Mouse (Mus musculus) C2C12 (cell line): ENCODE data around the gene Kank4. TPM values are rescaled to one million over a fixed set of nuclear protein-coding genes. Genes with fewer than 3 reads are reported as not detected.
"Not testable (repeated sequence)": the region's sequence is repeated elsewhere in the genome, so short reads cannot be mapped to it uniquely, and the experiment has no call there.

Experiments used
- H3K27me3 ChIP-seq: one replicate; pipeline ENCODE4 v1.6.1; 2011; ENCODE audit not compliant: control insufficient read depth, insufficient read depth, insufficient read length
- H3K36me3 ChIP-seq: one replicate; pipeline ENCODE4 v1.6.1; 2011; ENCODE audit not compliant: control insufficient read depth, insufficient read depth
- H3K4me3 ChIP-seq: one replicate; pipeline ENCODE4 v1.5.1; 2011; ENCODE audit warnings: mild to moderate bottlenecking, control low read depth; ENCODE audit not compliant: poor library complexity, insufficient read depth, severe bottlenecking
- H3K79me2 ChIP-seq: one replicate; pipeline ENCODE4 v1.6.1; 2011; ENCODE audit not compliant: control insufficient read depth, insufficient read depth
- H3K79me3 ChIP-seq: one replicate; pipeline ENCODE4 v1.6.1; 2011; ENCODE audit warnings: low read depth, control low read depth
- H3ac ChIP-seq: one replicate; pipeline ENCODE3; 2011; ENCODE audit warnings: low read depth; ENCODE audit not compliant: control insufficient read depth, insufficient read length
- CEBPB ChIP-seq: IDR thresholded peaks from one replicate; pipeline ENCODE4 v1.6.1; 2011; ENCODE audit warnings: low read depth, mild to moderate bottlenecking, control low read depth, moderate library complexity
- CTCF ChIP-seq: IDR thresholded peaks from one replicate; pipeline ENCODE4 v1.5.1; 2011; ENCODE audit not compliant: control insufficient read depth, insufficient read depth, insufficient read length
- FOSL1 ChIP-seq: IDR thresholded peaks from one replicate; pipeline ENCODE4 v1.8.0; 2011; ENCODE audit warnings: mild to moderate bottlenecking, low read length; ENCODE audit not compliant: poor library complexity, insufficient read depth, severe bottlenecking
- MAX ChIP-seq: IDR thresholded peaks from one replicate; pipeline ENCODE4 v1.6.1; 2011; ENCODE audit warnings: mild to moderate bottlenecking, control low read depth
- MYOD1 ChIP-seq: IDR thresholded peaks from one replicate; pipeline ENCODE4 v1.6.1; 2011; ENCODE audit warnings: low read depth; ENCODE audit not compliant: control insufficient read depth, insufficient read length
- MYOG ChIP-seq: IDR thresholded peaks from one replicate; pipeline ENCODE4 v1.6.1; 2011; ENCODE audit not compliant: control insufficient read depth, insufficient read length; ENCODE audit errors: extremely low read depth
- USF1 ChIP-seq: IDR thresholded peaks from one replicate; pipeline ENCODE4 v1.6.1; 2011; ENCODE audit warnings: low read depth, mild to moderate bottlenecking, control low read depth, moderate library complexity
- polyA plus RNA-seq: library from polyadenylated mRNA; unstranded; fragments of >200 nt; fragmentation: generic; extraction: Trizol; gene quantifications from one replicate; pipeline ENCODE4 v1.2.1, GENCODE M21; 2012; ENCODE audit warnings: missing spikeins

The Kank4 gene
- polyA plus RNA-seq, 1 experiment, result not detected

DNA sequence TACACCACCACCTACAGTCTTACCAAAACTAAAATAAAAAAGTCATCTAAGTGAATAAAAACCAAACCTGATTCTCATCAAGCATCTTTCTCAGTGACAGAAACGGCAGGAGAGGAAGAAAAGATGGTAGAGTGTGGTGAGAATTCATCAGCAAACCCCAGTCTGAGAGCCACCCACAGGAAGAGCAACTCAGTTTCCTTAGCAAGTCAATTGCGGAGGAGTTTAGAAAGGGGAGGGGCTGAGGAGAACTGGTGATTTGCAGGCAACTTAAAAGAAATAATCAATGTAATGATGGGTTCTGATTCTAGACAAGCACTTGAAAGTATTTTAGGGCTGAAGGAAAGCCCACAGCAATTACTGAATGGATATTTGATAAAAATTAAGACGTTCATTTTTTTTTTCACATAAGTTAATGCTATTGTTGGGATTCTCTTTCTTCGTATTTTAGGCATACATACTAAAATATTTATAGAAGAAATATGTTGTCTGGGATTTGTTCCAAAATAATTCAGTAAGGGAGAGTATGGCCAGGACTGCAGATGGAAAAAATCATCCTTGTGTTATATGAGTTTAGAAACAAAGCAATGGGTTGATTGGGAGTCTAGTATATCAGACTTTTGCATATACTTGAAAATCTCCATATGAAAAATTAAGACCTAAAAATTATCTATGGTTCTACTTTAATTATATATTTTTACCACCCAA, 41.0 kb upstream of the Kank4 start:
- Histone ChIP-seq H3ac (no peak overlapping the region), H3K36me3 (no peaks in the 10 kb centered on the region), H3K79me2 (no peaks in the 10 kb centered on the region), H3K27me3 (no peaks in the 10 kb centered on the region), H3K4me3 (no peak overlapping the region), H3K79me3 (no peaks in the 10 kb centered on the region)
- TF ChIP-seq MAX, result no peak
- no peak for TF ChIP-seq USF1
- TF ChIP-seq MYOD1, result no peak
- TF ChIP-seq MYOG, result no peak

DNA sequence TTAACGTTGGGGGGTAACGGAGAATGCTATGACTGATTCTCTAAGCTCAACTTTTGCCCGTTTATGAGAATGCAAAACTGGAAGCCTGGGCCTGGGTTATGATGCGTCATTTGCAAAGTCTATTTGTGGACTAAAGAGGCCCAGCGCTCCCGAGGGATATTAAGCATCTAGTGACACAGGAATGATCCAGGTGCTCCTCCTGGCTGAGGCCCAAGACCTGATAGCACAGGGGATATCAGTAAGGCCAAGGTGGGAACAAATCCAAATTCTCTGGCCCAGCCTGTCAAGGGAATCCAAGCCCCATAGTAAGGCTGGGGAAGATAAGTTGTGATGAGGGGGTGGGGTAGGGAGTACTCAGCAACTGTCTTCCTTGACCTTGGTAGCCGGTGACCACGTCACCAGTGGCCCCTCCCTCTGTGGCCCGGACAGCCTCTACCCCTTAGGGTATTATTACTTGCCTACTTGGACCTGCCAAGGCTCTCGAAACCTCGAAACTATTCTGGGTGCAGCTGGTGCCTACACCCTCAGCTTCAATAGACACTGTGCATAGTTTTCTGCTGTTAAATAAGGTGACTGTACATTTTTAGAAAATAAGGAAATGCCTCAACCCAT, 39.8 kb upstream of the Kank4 start:
- no peak overlapping the region for H3ac ChIP-seq
- H3K79me3 ChIP-seq, result no peaks in the 10 kb centered on the region
- no peak overlapping the region for H3K4me3 ChIP-seq
- no peak for TF ChIP-seq CEBPB
- no peak for TF ChIP-seq CTCF
- H3K79me2 ChIP-seq, result no peaks in the 10 kb centered on the region
- no peaks in the 10 kb centered on the region for H3K27me3 ChIP-seq
- no peaks in the 10 kb centered on the region for H3K36me3 ChIP-seq

- no peaks in the 10 kb centered on the region for H3K79me3 ChIP-seq
- no peak overlapping the region for H3K4me3 ChIP-seq
- no peak for TF ChIP-seq MYOG
- TF ChIP-seq FOSL1, result no peak
- no peak for TF ChIP-seq CEBPB
- TF ChIP-seq CTCF, result no peak
- TF ChIP-seq MAX, result no peak
- no peak for TF ChIP-seq MYOD1
- no peak for TF ChIP-seq USF1
- H3K27me3 ChIP-seq, result no peaks in the 10 kb centered on the region
- H3K36me3 ChIP-seq, result no peaks in the 10 kb centered on the region
- H3ac ChIP-seq, result no peak overlapping the region
- no peaks in the 10 kb centered on the region for H3K79me2 ChIP-seq
These were observed 36.6 kb upstream of the Kank4 start for GRCm38 (mm10) chr4:98853926-98854325.

DNA sequence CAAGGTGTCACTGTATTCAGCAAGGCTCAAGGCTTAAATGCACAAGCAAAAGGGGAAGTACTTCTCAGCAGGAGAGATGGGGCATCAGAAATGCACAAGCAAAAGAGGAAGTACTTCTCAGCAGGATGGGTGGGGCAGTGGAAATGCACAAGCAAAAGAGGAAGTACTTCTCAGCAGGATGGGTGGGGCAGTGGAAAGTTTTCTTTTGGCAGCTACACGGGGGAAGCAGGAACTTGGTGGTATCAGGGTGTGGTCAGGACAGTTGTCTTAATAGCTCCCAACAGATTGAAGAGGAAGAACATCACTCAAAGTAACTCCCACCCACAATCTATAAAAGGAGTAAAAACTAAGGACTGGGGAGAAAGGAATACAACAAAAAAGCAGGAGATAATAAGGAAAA, 33.1 kb upstream of the Kank4 start:
- not testable (repeated sequence) for H3K79me3 ChIP-seq, H3K36me3 ChIP-seq, H3ac ChIP-seq, H3K27me3 ChIP-seq, H3K79me2 ChIP-seq, H3K4me3 ChIP-seq

DNA sequence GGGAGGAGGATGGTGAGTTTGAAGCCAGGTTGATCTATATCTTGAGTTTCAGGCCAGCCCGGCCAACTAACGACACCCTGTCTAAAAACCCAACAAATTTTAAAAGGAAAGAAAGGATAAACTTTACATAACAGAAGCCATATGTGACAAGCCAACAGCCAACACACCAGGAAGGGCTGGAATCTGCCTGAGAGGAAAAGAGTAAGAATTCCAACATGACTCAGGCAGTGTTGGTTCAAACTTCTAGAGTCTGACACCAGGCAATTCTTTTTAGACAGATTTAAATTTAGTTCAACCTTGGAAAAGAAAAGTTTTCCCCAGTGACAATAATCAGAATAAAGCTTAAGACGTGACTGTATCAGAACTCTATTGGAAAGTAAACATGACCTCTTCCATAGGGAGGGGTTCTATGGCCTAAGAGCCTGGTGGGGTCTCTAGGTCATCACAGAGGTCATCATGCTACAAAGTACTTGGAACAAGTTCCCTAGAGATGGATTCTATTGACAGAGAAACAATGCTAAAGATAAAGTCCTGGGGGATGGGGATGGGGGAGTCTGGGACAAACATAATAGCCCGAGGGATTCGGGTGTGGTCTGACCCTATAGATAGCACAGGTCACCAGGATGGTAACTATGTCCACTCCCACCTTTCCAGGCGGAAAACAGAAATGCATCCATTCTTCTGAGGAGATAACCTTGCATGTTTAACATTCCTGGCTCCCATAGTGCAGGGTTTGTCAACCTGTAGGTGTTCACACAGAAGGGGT, 30.0 kb upstream of the Kank4 start:
- H3ac ChIP-seq, result no peak overlapping the region
- TF ChIP-seq CEBPB (no peak), MAX (no peak), CTCF (no peak), FOSL1 (no peak), USF1 (no peak), MYOG (no peak)
- no peaks in the 10 kb centered on the region for H3K79me2 ChIP-seq
- no peaks in the 10 kb centered on the region for H3K79me3 ChIP-seq
- no peaks in the 10 kb centered on the region for H3K36me3 ChIP-seq
- no peak overlapping the region for H3K4me3 ChIP-seq
- no peaks in the 10 kb centered on the region for H3K27me3 ChIP-seq

GRCm38 (mm10) chr4:98846396-98846795, 29.1 kb upstream of the Kank4 start:
- Histone ChIP-seq H3K79me2 (no peaks in the 10 kb centered on the region), H3K27me3 (no peaks in the 10 kb centered on the region), H3K79me3 (no peaks in the 10 kb centered on the region), H3ac (no peak overlapping the region), H3K36me3 (no peaks in the 10 kb centered on the region), H3K4me3 (no peak overlapping the region)
- no peak for TF ChIP-seq MYOG
- no peak for TF ChIP-seq FOSL1
- TF ChIP-seq USF1, result no peak
- TF ChIP-seq MYOD1, result no peak
- no peak for TF ChIP-seq CEBPB
- no peak for TF ChIP-seq CTCF
- no peak for TF ChIP-seq MAX
